Mouse (Mus musculus) urinary bladder, postnatal 25 days (tissue): ENCODE measurements around the gene Rpl13.

ENCODE experiments used
- DNase-seq: peaks from one replicate; pipeline ENCODE4 v3.0.0; 2022; ENCODE audit warnings: low spot score

Gene Rpl13

DNA sequence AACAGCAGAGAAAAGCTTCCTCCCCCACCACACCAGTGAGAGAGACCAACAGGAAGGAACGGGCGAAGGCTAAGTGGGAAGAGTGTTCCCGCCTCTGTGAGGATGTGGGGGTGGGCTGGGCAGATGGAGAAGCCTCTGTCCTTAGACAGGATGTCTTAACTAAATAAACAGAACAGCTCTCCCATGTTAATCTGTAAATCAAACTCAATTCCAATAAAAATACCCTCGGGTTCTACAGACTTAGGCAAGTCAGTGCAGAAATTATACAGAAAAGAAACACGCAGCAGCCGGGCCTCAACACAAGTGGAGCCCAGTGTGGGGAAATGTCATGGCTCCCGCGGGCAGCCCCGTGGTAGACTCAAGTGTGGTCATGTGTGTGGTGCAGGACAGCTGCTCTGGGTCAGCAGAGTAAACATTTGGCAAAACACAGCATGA lies 48.6 kb downstream of the Rpl13 start:
- DNase-seq = no peak
